8 mouse cellular contexts compared by ENCODE assay signal in the genomic region with DNA sequence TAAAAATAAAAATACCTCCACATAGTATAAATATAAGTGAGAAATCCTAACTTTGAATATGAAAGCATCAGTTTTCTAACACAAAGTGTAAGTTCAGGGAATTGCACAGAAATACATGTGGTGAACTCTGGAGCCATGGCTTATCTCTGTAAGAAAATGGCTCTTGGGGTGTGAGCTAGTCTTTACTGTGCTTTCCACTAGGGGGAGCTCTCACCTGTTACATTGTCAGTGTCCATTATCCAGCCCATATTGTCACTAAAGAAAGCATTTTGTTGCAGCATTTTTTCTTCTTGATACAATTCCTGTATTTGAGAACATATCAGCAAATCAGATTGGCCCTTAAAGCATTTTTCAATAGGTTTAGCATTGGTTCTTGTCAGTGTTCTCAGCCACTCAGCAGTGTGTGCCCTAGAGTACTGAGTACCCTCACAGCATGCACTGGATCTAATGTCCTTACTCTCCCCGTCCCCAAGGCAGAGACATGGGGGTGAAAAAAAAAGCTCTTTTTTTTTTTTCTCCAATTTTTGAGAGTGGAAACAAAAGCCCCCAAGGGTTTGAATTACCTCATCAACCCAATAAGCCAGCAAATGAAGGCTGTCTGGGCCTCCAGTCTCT. TPM values are rescaled to one million over a fixed set of nuclear protein-coding genes. Genes with fewer than 3 reads are reported as not detected.
A peak's percentile ranks its signal among the peaks of the same experiment; 100 is the strongest.
DNase-seq lines count a peak whose midpoint lies in the region; ATAC-seq and TF ChIP-seq lines count a peak whose summit lies in the region.

No protein-coding gene starts in this region.

- ATAC-seq in heart, embryonic 12.5 days (ENCODE audit: insufficient number of reproducible peaks, low FRiP score): no peak
- no peak for ATAC-seq in heart, postnatal 0 days (ENCODE audit: insufficient read depth, low read depth)

- DNase-seq in heart, adult 18-20 months: peak; percentile 63 to 82
- DNase-seq in cerebellum, postnatal 25 days: peak; percentile 40 to 74
- DNase-seq in heart, postnatal 0 days (ENCODE audit: low spot score): peak; percentile 81
- peak; percentile 50 to 66 for DNase-seq in kidney, postnatal 4 days
- peak; percentile 89 for DNase-seq in lung, postnatal 36 days
- DNase-seq in splenic B cell, adult 2 months (ENCODE audit: low read depth, low spot score): peak; percentile 85

- peaks cover 15% of the 10 kb centered on the region for H3K36me3 ChIP-seq in heart, embryonic 12.5 days
- H3K36me3 ChIP-seq in E14TG2a.4 (ENCODE audit: insufficient read depth, low read length): peaks cover 46% of the 10 kb centered on the region
- H3K36me3 ChIP-seq in heart, postnatal 0 days (replicated peaks; ENCODE audit: control insufficient read depth, insufficient read depth, low read length): no peaks in the 10 kb centered on the region; the same call in 1 of the 2 replicates
- H3K36me3 ChIP-seq in splenic B cell, adult 2 months (ENCODE audit: control insufficient read depth, insufficient read depth, low read length, poor library complexity, severe bottlenecking): 0 out of 2 replicates have a peak, but pooled peaks cover 2% of the 10 kb centered on the region

- H3K4me2 ChIP-seq in heart, embryonic 12.5 days: no peak overlapping the region
- no peak overlapping the region for H3K4me2 ChIP-seq in heart, postnatal 0 days (ENCODE audit: low read depth, low read length)

- H3K27ac ChIP-seq in heart, embryonic 12.5 days (ENCODE audit: poor library complexity, severe bottlenecking): no peak overlapping the region
- peak overlapping the region; percentile 44 for H3K27ac ChIP-seq in heart, postnatal 0 days (ENCODE audit: low read depth)

- H3K9ac ChIP-seq in heart, embryonic 12.5 days: no peak overlapping the region
- H3K9ac ChIP-seq in heart, postnatal 0 days (replicated peaks; ENCODE audit: low read depth, low read length): no peak overlapping the region

- H3K4me1 ChIP-seq in heart, embryonic 12.5 days (replicated peaks): peaks cover 38% of the 10 kb centered on the region
- H3K4me1 ChIP-seq in E14TG2a.4 (replicated peaks; ENCODE audit: low read depth, low read length): peaks cover 24% of the 10 kb centered on the region
- no peaks in the 10 kb centered on the region for H3K4me1 ChIP-seq in heart, postnatal 0 days (ENCODE audit: control insufficient read depth, insufficient read depth)

- H3K4me3 ChIP-seq in heart, embryonic 12.5 days: no peak overlapping the region
- H3K4me3 ChIP-seq in E14TG2a.4 (replicated peaks; ENCODE audit: low read length): no peak overlapping the region
- H3K4me3 ChIP-seq in heart, postnatal 0 days (ENCODE audit: low read depth, low read length): no peak overlapping the region

- TF ChIP-seq CTCF in E14TG2a.4 (conservative IDR thresholded peaks at IDR 0.05; ENCODE audit: low read length): peak; percentile 78
- peak; percentile 82 for TF ChIP-seq CTCF in heart, postnatal 0 days (IDR thresholded peaks at IDR 0.05; ENCODE audit: low read depth)

- no peaks in the 10 kb centered on the region for H3K27me3 ChIP-seq in heart, embryonic 12.5 days (replicated peaks)
- H3K27me3 ChIP-seq in E14TG2a.4 (ENCODE audit: insufficient read depth, low read length): no peaks in the 10 kb centered on the region
- H3K27me3 ChIP-seq in heart, postnatal 0 days (ENCODE audit: control insufficient read depth, insufficient read depth, low read length): no peaks in the 10 kb centered on the region
- H3K27me3 ChIP-seq in splenic B cell, adult 2 months (ENCODE audit: control insufficient read depth, insufficient read depth, low read length, poor library complexity, severe bottlenecking): no peaks in the 10 kb centered on the region

- no peak for TF ChIP-seq EP300 in heart, postnatal 0 days (IDR thresholded peaks at IDR 0.05; ENCODE audit: low read depth)

- H3K9me3 ChIP-seq in heart, embryonic 12.5 days (replicated peaks): no peaks in the 10 kb centered on the region
- H3K9me3 ChIP-seq in E14TG2a.4 (ENCODE audit: low read length): peaks cover 7% of the 10 kb centered on the region
- H3K9me3 ChIP-seq in heart, postnatal 0 days (replicated peaks; ENCODE audit: control insufficient read depth, low read length): no peaks in the 10 kb centered on the region

- 38% methylated on average over 1 of the region's 1 CpGs for WGBS in heart, embryonic 12.5 days
- WGBS in heart, postnatal 0 days: 41% methylated on average over 1 of the region's 1 CpGs

RNA-seq across cellular contexts. Expression of a gene that starts 6.7 kb away (rescaled TPM):
- total RNA-seq in heart, adult 18-20 months (2021): 10 to 100 TPM; 52.5 to 59.4 TPM
- polyA plus RNA-seq in heart, embryonic 12.5 days (2016; fragmentation: Nextera tagmentation; extraction: Ambion mirVana): 44.2 and 51.4 TPM in 2 replicates
- total RNA-seq in heart, postnatal 0 days (2014; rRNA removed; ENCODE audit: low replicate concordance): 4.7 and 5.2 TPM in 2 replicates
- 40.4 and 45.3 TPM in 2 replicates for polyA plus RNA-seq in heart, postnatal 0 days (2015; fragmentation: Nextera tagmentation; extraction: Ambion mirVana)

RNA-seq across cellular contexts. Expression of a gene that starts 6.9 kb away (rescaled TPM):
- 100 to 1,000 TPM; 357 to 368 TPM for total RNA-seq in heart, adult 18-20 months (2021)
- 227 and 238 TPM in 2 replicates for polyA plus RNA-seq in heart, embryonic 12.5 days (2016; fragmentation: Nextera tagmentation; extraction: Ambion mirVana)
- 28.9 and 43.9 TPM in 2 replicates for total RNA-seq in heart, postnatal 0 days (2014; rRNA removed; ENCODE audit: low replicate concordance)
- 322 and 335 TPM in 2 replicates for polyA plus RNA-seq in heart, postnatal 0 days (2015; fragmentation: Nextera tagmentation; extraction: Ambion mirVana)
